Mouse (Mus musculus) thymus, adult 2 months (tissue): Measurements from ENCODE around the gene Rbm20. TPM values are rescaled to one million over a fixed set of nuclear protein-coding genes. Genes with fewer than 3 reads are reported as not detected.

Source experiments
- DNase-seq: peaks from one replicate; pipeline ENCODE4 v3.0.0; 2021
- H3K27ac ChIP-seq: fragments of 200-500 bp; 2 replicates; pipeline ENCODE4 v1.5.1; 2012; ENCODE audit warnings: low read length, control low read depth; ENCODE audit not compliant: control insufficient read depth, insufficient read depth
- H3K27me3 ChIP-seq: fragments of 200-500 bp; 2 replicates; pipeline ENCODE4 v1.6.1; 2012; ENCODE audit warnings: mild to moderate bottlenecking, low read length, moderate library complexity, mixed read lengths; ENCODE audit not compliant: control insufficient read depth, insufficient read depth
- H3K36me3 ChIP-seq: fragments of 200-500 bp; 2 replicates; pipeline ENCODE4 v1.6.1; 2012; ENCODE audit warnings: mild to moderate bottlenecking, low read length, moderate library complexity; ENCODE audit not compliant: control insufficient read depth, insufficient read depth
- H3K4me1 ChIP-seq: fragments of 200-500 bp; replicated peaks from 2 replicates; pipeline ENCODE4 v1.6.1; 2012; ENCODE audit warnings: low read length; ENCODE audit not compliant: control insufficient read depth, insufficient read depth
- H3K4me3 ChIP-seq: fragments of 200-500 bp; 2 replicates; pipeline ENCODE4 v1.5.1; 2012; ENCODE audit warnings: mild to moderate bottlenecking, low read length, control low read depth, moderate library complexity; ENCODE audit not compliant: control insufficient read depth, insufficient read depth
- CTCF ChIP-seq: fragments of 200-500 bp; IDR thresholded peaks from 2 replicates; pipeline ENCODE4 v1.5.1; 2012; ENCODE audit warnings: mild to moderate bottlenecking, control low read depth, low read length, moderate library complexity, borderline replicate concordance; ENCODE audit not compliant: control insufficient read depth, poor library complexity, insufficient read depth; ENCODE audit errors: extremely low read depth
- POLR2A ChIP-seq: fragments of 200-500 bp; IDR thresholded peaks from 2 replicates; pipeline ENCODE4 v1.6.1; 2012; ENCODE audit warnings: mild to moderate bottlenecking, low read length, control low read depth, moderate library complexity; ENCODE audit not compliant: control insufficient read depth, poor library complexity, insufficient read depth; ENCODE audit errors: extremely low read depth
- whole genome bisulfite sequencing: fragments of 180-500 bp; shearing (Covaris S2); methylation state at CpG from one replicate; pipeline ENCODE4 v1.1.7; 2018; 5-methylcytosine and 5-hydroxymethylcytosine counted together
- polyA plus RNA-seq: library from polyadenylated mRNA; depleted of rRNA; stranded (reverse); fragments of >200 nt; gene quantifications from 2 replicates; pipeline ENCODE4 v1.2.3, GENCODE M21; 2012

Gene Rbm20
- polyA plus RNA-seq, 1 experiment: 9.8 TPM

DNA sequence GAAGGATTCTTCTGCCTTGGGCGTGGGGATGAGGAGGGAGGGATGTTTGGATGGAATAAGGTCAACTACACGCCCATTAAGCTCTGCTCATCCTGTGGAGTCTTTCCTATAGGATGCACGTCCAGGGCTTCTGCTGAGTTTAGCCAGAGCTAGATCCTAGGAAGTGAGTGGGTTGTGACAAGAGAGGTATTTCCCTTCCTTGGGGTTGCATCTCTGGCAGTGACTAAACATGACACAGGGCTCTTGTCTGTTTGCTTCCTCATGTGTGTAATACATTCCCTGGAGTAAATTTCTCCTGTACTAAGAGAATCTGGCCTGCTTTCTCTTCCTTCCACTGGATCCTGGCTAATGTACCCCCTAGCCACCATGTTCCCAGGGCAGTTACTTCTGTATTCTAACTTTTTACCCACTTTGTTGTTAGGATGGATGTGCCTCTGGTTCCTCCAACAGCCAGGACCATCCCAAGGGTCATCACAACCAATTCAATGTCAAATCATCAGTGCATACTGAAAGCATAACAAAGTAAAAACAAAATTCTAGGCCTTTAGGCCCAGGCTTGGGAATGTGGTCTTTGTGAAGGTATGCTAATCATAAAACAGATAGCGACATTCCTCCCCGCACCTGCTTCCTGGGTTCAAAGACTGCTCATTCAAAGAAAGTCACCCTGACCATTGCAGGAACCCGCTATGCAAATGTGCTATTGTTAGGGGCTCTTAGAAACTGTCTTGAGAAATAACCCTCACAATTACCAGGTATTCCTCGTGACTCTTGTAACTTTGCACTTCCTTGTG lies 87.8 kb downstream of the Rbm20 start:
- no peak for TF ChIP-seq POLR2A
- no peak for TF ChIP-seq CTCF
- WGBS: 70% methylated on average over 7 of the region's 7 CpGs
- Histone ChIP-seq H3K4me1 (no peaks in the 10 kb centered on the region), H3K4me3 (no peak overlapping the region), H3K27me3 (no peaks in the 10 kb centered on the region), H3K36me3 (no peaks in the 10 kb centered on the region), H3K27ac (no peak overlapping the region)
- DNase-seq: no peak

DNA sequence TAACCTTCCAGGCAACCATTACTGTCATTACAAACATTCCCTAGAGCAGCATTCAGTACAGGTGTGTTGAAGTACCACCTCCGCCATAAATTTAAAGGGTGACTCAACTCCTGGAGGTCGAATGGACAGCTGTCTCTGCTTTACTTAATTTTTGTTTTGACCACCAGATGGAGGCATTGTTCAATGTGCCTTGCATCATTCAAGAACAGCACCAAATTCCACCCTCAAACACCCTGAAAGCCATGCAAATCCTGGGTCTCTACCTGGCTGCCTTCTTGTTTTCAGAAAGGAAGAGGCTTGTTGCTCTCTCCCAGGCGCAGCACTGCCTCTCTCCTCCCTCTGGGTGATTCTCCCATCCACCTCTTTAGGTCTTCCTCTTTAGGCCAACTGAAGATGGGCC lies 91.4 kb downstream of the Rbm20 start:
- H3K27ac ChIP-seq: no peak overlapping the region
- 36% methylated on average over 3 of the region's 3 CpGs for WGBS
- no peaks in the 10 kb centered on the region for H3K27me3 ChIP-seq
- DNase-seq: peak; percentile 29
- H3K4me3 ChIP-seq: no peak overlapping the region
- TF ChIP-seq POLR2A (no peak), CTCF (no peak)
- H3K4me1 ChIP-seq: peaks cover 4% of the 10 kb centered on the region; the same call in 1 of the 2 replicates
- H3K36me3 ChIP-seq: no peaks in the 10 kb centered on the region

DNA sequence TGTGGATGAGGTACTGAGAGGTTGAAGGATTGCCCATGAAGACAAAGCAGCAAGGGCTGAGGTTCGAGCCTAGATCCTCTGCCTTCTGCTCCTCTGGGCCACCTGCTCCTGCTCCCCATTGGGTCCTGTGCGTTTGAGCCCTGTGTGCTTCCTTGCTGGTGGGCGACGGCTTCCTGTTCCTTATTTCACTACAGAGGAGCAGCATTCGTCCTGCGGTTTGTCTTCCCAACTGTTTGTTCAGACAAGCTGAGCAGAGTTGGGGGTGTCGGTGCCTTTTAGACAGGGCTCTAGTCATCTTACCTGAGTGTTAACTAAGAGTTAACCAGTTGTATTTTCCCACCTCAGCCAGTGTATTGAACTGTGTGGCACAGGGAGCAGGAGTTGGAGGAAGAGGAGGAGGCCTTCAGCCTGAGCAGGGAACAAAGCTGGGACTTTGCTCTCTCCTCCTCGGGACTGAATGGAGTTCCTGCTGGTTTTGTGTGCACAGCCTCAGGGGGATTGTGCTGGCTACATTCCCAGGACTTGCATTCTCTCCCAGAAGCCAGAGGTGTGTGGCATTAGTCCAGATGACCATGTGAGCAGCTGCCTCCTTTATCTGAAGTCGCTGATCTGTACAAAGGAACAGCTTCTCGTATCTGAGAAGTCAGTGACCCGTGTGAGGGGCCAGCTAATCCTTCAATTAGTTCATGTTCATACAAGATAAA lies 97.0 kb downstream of the Rbm20 start:
- TF ChIP-seq CTCF (no peak), POLR2A (no peak)
- Histone ChIP-seq H3K27me3 (no peaks in the 10 kb centered on the region), H3K4me1 (peaks cover 12% of the 10 kb centered on the region), H3K4me3 (no peak overlapping the region), H3K36me3 (no peaks in the 10 kb centered on the region), H3K27ac (peak overlapping the region; percentile 13; the same call in 1 of the 2 replicates)
- DNase-seq: peak; percentile 45
- WGBS: 12% methylated on average over 11 of the region's 11 CpGs

DNA sequence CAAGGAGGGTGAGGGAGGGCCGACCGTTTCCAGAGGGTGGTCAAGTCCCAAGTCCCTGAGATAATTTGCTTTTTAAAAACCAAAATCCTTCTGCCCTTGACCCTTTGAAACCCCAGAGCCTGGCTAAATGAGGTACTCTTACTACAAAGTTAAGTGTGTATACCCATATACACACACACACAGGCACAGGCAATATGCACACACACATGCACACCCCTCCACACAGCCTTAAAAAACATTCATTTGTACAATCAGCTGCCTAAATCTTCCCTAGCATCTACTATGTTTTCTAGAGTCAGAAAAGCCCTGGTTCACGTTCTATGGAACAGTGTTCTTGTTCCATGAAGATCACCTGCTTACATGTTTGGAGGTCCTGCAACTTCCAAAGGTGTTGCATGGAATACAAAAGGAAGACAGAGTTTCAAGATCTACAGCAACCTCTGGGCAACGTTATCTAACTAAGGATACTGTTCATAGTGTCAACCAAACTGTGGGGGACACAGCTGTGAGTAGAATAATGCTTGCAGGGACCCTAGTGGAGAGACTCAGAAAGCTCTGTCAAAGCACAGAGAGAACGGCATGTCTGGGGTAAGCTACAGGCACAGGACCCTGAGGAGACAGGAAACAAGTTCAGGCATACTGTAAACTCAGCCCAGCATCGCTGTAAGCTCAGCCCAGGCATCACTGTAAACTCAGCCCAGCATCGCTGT lies 97.7 kb downstream of the Rbm20 start:
- H3K27me3 ChIP-seq: no peaks in the 10 kb centered on the region
- no peaks in the 10 kb centered on the region for H3K36me3 ChIP-seq
- no peak for TF ChIP-seq POLR2A
- no peak for TF ChIP-seq CTCF
- H3K27ac ChIP-seq: no peak overlapping the region
- no peak overlapping the region for H3K4me3 ChIP-seq
- peaks cover 12% of the 10 kb centered on the region for H3K4me1 ChIP-seq
- 47% methylated on average over 7 of the region's 7 CpGs for WGBS
- DNase-seq: no peak

- TF ChIP-seq CTCF: no peak
- TF ChIP-seq POLR2A: no peak
- Histone ChIP-seq H3K27ac (no peak overlapping the region), H3K4me3 (no peak overlapping the region), H3K36me3 (no peaks in the 10 kb centered on the region), H3K4me1 (peaks cover under 1% of the 10 kb centered on the region), H3K27me3 (no peaks in the 10 kb centered on the region)
- DNase-seq: no peak
- WGBS: 94% methylated on average over 9 of the region's 9 CpGs
Measured at GRCm38 (mm10) chr19:53779402-53779801, 102.3 kb downstream of the Rbm20 start.

GRCm38 (mm10) chr19:53779818-53780217 lies 102.7 kb downstream of the Rbm20 start:
- no peaks in the 10 kb centered on the region for H3K36me3 ChIP-seq
- H3K4me1 ChIP-seq: no peaks in the 10 kb centered on the region
- no peak for DNase-seq
- H3K27me3 ChIP-seq: no peaks in the 10 kb centered on the region
- WGBS: 96% methylated on average over 4 of the region's 4 CpGs
- no peak overlapping the region for H3K4me3 ChIP-seq
- H3K27ac ChIP-seq: no peak overlapping the region
- TF ChIP-seq CTCF (no peak), POLR2A (no peak)
